Mouse (Mus musculus) hindbrain, embryonic 10.5 days (tissue): ENCODE data around the gene Vldlr. TPM values are rescaled to one million over a fixed set of nuclear protein-coding genes. Genes with fewer than 3 reads are reported as not detected.

Experiments used
- DNase-seq: peaks from one replicate; pipeline ENCODE4 v3.0.0-alpha.2; 2017; ENCODE audit warnings: low spot score
- H3K27ac ChIP-seq: fragments of 300-500 bp; sonication (generic); 2 replicates; pipeline ENCODE4 v1.5.1; 2016; ENCODE audit warnings: mild to moderate bottlenecking, moderate library complexity
- H3K27me3 ChIP-seq: fragments of 300-500 bp; sonication (generic); 2 replicates; pipeline ENCODE4 v1.6.1; 2016; ENCODE audit warnings: mild to moderate bottlenecking; ENCODE audit not compliant: poor library complexity, insufficient read depth, severe bottlenecking
- H3K36me3 ChIP-seq: fragments of 300-500 bp; sonication (generic); 2 replicates; pipeline ENCODE4 v1.6.1; 2016; ENCODE audit warnings: mild to moderate bottlenecking, moderate library complexity
- H3K4me1 ChIP-seq: fragments of 300-500 bp; sonication (generic); replicated peaks from 2 replicates; pipeline ENCODE4 v1.6.1; 2016; ENCODE audit warnings: mild to moderate bottlenecking
- H3K4me3 ChIP-seq: fragments of 300-500 bp; sonication (generic); 2 replicates; pipeline ENCODE4 v1.5.1; 2016; ENCODE audit warnings: mild to moderate bottlenecking, moderate library complexity
- H3K9me3 ChIP-seq: fragments of 300-500 bp; sonication (generic); 2 replicates; pipeline ENCODE4 v1.6.1; 2016; ENCODE audit warnings: mild to moderate bottlenecking, moderate library complexity
- WGBS: fragments of 180-500 bp; shearing (Covaris S2); methylation state at CpG from one replicate; pipeline ENCODE4 v1.1.7; 2016; 5-methylcytosine and 5-hydroxymethylcytosine counted together
- polyA plus RNA-seq: library from polyadenylated mRNA; unstranded; fragments of >200 nt; fragmentation: Nextera tagmentation; extraction: Ambion mirVana; gene quantifications from 2 replicates; pipeline ENCODE4 v1.2.1, GENCODE M21; 2016

The Vldlr gene
- polyA plus RNA-seq, 1 experiment from 2014 or later = 6.9 TPM

- H3K36me3 ChIP-seq = 0 out of 2 replicates have a peak, but pooled peaks cover 2% of the 10 kb centered on the region
- H3K4me1 ChIP-seq = 0 out of 2 replicates have a peak, but pooled peaks cover 3% of the 10 kb centered on the region
- 94% methylated on average over 3 of the region's 3 CpGs for WGBS
- no peaks in the 10 kb centered on the region for H3K27me3 ChIP-seq
- no peaks in the 10 kb centered on the region for H3K9me3 ChIP-seq
- H3K27ac ChIP-seq = no peak overlapping the region
- DNase-seq = no peak
- H3K4me3 ChIP-seq = no peak overlapping the region
Observed at GRCm38 (mm10) chr19:27255678-27256077, 39.4 kb downstream of the Vldlr start.

GRCm38 (mm10) chr19:27260102-27260501 is 43.8 kb downstream of the Vldlr start:
- Histone ChIP-seq H3K9me3 (no peaks in the 10 kb centered on the region), H3K27me3 (no peaks in the 10 kb centered on the region), H3K36me3 (no peaks in the 10 kb centered on the region), H3K4me3 (no peak overlapping the region), H3K4me1 (0 out of 2 replicates have a peak, but pooled peaks cover 3% of the 10 kb centered on the region), H3K27ac (no peak overlapping the region)
- peak; percentile 6 for DNase-seq
- WGBS = 73% methylated on average over 4 of the region's 4 CpGs

GRCm38 (mm10) chr19:27260621-27261278 is 44.5 kb downstream of the Vldlr start:
- Histone ChIP-seq H3K4me1 (0 out of 2 replicates have a peak, but pooled peaks cover 3% of the 10 kb centered on the region), H3K27ac (no peak overlapping the region), H3K27me3 (no peaks in the 10 kb centered on the region), H3K36me3 (no peaks in the 10 kb centered on the region), H3K9me3 (no peaks in the 10 kb centered on the region), H3K4me3 (no peak overlapping the region)
- WGBS = 87% methylated on average over 8 of the region's 8 CpGs
- no peak for DNase-seq

- H3K4me3 ChIP-seq = no peak overlapping the region
- no peaks in the 10 kb centered on the region for H3K4me1 ChIP-seq
- H3K27me3 ChIP-seq = no peaks in the 10 kb centered on the region
- H3K27ac ChIP-seq = no peak overlapping the region
- no peak for DNase-seq
- no peaks in the 10 kb centered on the region for H3K9me3 ChIP-seq
- 84% methylated on average over 3 of the region's 3 CpGs for WGBS
- no peaks in the 10 kb centered on the region for H3K36me3 ChIP-seq
Observed at GRCm38 (mm10) chr19:27262141-27262540, 45.9 kb downstream of the Vldlr start.

GRCm38 (mm10) chr19:27273385-27273784 is 57.1 kb downstream of the Vldlr start:
- Histone ChIP-seq H3K4me1 (no peaks in the 10 kb centered on the region), H3K9me3 (no peaks in the 10 kb centered on the region), H3K36me3 (no peaks in the 10 kb centered on the region), H3K27ac (no peak overlapping the region), H3K4me3 (no peak overlapping the region), H3K27me3 (no peaks in the 10 kb centered on the region)
- WGBS = 80% methylated on average over 2 of the region's 2 CpGs
- DNase-seq = no peak

GRCm38 (mm10) chr19:27274382-27274781 is 58.1 kb downstream of the Vldlr start:
- H3K9me3 ChIP-seq = no peaks in the 10 kb centered on the region
- no peaks in the 10 kb centered on the region for H3K4me1 ChIP-seq
- H3K27me3 ChIP-seq = no peaks in the 10 kb centered on the region
- H3K4me3 ChIP-seq = no peak overlapping the region
- DNase-seq = no peak
- H3K27ac ChIP-seq = no peak overlapping the region
- H3K36me3 ChIP-seq = no peaks in the 10 kb centered on the region
- 94% methylated on average over 1 of the region's 1 CpGs for WGBS

- H3K36me3 ChIP-seq = no peaks in the 10 kb centered on the region
- no peak overlapping the region for H3K4me3 ChIP-seq
- no peaks in the 10 kb centered on the region for H3K27me3 ChIP-seq
- no peaks in the 10 kb centered on the region for H3K9me3 ChIP-seq
- no peaks in the 10 kb centered on the region for H3K4me1 ChIP-seq
- WGBS = 91% methylated on average over 2 of the region's 2 CpGs
- DNase-seq = no peak
- no peak overlapping the region for H3K27ac ChIP-seq
Observed at GRCm38 (mm10) chr19:27279174-27279573, 62.9 kb downstream of the Vldlr start.

Other genes starting within 250 kb of the Vldlr start
- gene Kcnv2, start 106.1 kb downstream of the Vldlr start, polyA plus RNA-seq = 0.03 TPM in 1 of 2 replicates, not detected in the other
- 56.0 and 79.4 TPM in 2 replicates for gene Pum3, start 213.3 kb downstream of the Vldlr start, polyA plus RNA-seq